Mouse (Mus musculus): Measurements from ENCODE around the gene Spg21. TPM values are rescaled to one million over a fixed set of nuclear protein-coding genes. Genes with fewer than 3 reads are reported as not detected.

The Spg21 gene
- polyA plus RNA-seq, 2 experiments: 6.9 to 28.0 TPM

DNA sequence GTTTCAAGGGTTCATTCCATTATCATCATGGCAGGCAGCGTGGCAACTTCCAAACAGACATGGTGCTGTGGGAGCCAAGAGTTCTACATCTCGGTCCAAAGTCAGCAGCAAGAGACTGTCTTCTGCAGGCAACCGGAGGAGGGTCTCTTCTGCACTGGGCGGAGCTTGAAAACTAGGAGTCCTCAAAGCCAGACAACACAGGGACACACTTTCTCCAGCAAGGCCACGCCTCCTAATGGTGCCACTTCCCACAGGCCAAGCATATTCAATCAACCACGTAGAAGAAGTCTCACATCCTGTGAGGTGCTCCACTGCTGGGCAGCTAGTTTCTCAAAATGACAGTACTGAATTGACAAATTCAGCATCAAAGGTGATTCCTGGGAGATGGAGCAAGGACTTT lies 12.8 kb upstream of the Spg21 start:
- ATAC-seq (ENCODE audit: insufficient read depth) (no peak), DNase-seq (ENCODE audit: low read depth in 3 of 3, low spot score in 3 of 3) (no peak)
- Histone ChIP-seq H3K4me2 (ENCODE audit: low read depth) (no peak overlapping the region), H3K27me3 (ENCODE audit: control insufficient read depth, insufficient read depth, low read length) (no peaks in the 10 kb centered on the region), H3K4me3 (ENCODE audit: insufficient read depth in 1 of 2, low read depth in 2 of 2, low read length in 2 of 2) (no peak overlapping the region), H3K9me3 (ENCODE audit: control insufficient read depth, low read length) (no peaks in the 10 kb centered on the region), H3K4me1 (replicated peaks; ENCODE audit: control insufficient read depth in 2 of 2, insufficient read depth in 2 of 2, low read length in 1 of 2) (no peaks in the 10 kb centered on the region), H3K9ac (replicated peaks) (no peak overlapping the region), H3K27ac (no peak overlapping the region), H3K36me3 (replicated peaks; ENCODE audit: control insufficient read depth, insufficient read depth, low read depth) (peaks cover 19% of the 10 kb centered on the region)
- 76% methylated on average over 6 of the region's 6 CpGs for WGBS (ENCODE audit: insufficient replicate concordance)
- no peak for TF ChIP-seq CTCF (IDR thresholded peaks at IDR 0.05; ENCODE audit: low read depth)
- no peak for TF ChIP-seq EP300 (IDR thresholded peaks at IDR 0.05; ENCODE audit: low read depth)

DNA sequence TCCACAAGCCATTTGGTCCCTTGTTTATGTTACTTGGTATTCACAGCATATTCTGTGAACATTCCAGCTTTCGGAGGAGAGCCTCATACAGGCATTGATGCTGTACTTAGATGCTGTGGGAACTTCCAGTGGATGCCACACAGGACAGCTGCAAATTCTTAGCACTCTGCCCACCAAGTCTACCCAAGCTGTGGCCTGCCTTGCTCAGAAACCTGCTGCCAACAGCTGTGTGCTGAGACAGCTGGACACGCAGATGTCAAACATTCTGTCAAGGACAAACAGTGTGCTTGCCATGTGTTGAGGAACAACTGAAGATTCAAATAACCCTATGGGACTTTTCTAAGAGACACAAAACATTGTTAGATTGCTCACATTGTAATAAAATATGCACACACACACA lies 1.8 kb upstream of the Spg21 start:
- DNase-seq (ENCODE audit: low read depth in 3 of 3, low spot score in 3 of 3) (no peak), ATAC-seq (ENCODE audit: insufficient read depth) (no peak)
- H3K9ac ChIP-seq (replicated peaks): no peak overlapping the region
- H3K4me3 ChIP-seq (ENCODE audit: insufficient read depth in 1 of 2, low read depth in 2 of 2, low read length in 2 of 2): no peak overlapping the region
- TF ChIP-seq EP300 (IDR thresholded peaks at IDR 0.05; ENCODE audit: low read depth) (no peak), CTCF (IDR thresholded peaks at IDR 0.05; ENCODE audit: low read depth) (no peak)
- no peak overlapping the region for H3K4me2 ChIP-seq (ENCODE audit: low read depth)
- H3K27me3 ChIP-seq (ENCODE audit: control insufficient read depth, insufficient read depth, low read length): no peaks in the 10 kb centered on the region
- H3K4me1 ChIP-seq (replicated peaks; ENCODE audit: control insufficient read depth in 2 of 2, insufficient read depth in 2 of 2, low read length in 1 of 2): peaks cover 2 to 11% of the 10 kb centered on the region in 2 experiments; a peak in 3 of 4 replicates
- H3K27ac ChIP-seq: no peak overlapping the region
- H3K9me3 ChIP-seq (ENCODE audit: control insufficient read depth, low read length): no peaks in the 10 kb centered on the region
- H3K36me3 ChIP-seq (replicated peaks; ENCODE audit: control insufficient read depth, insufficient read depth, low read depth): no peaks in the 10 kb centered on the region
- WGBS (ENCODE audit: insufficient replicate concordance): 75% methylated on average over 2 of the region's 2 CpGs

- H3K27ac ChIP-seq: no peak overlapping the region
- no peaks in the 10 kb centered on the region for H3K9me3 ChIP-seq (ENCODE audit: control insufficient read depth, low read length)
- H3K9ac ChIP-seq (replicated peaks): no peak overlapping the region
- DNase-seq (ENCODE audit: low read depth in 3 of 3, low spot score in 3 of 3) (no peak), ATAC-seq (ENCODE audit: insufficient read depth) (no peak)
- no peak overlapping the region for H3K4me3 ChIP-seq (ENCODE audit: insufficient read depth in 1 of 2, low read depth in 2 of 2, low read length in 2 of 2)
- H3K4me1 ChIP-seq (replicated peaks; ENCODE audit: control insufficient read depth in 2 of 2, insufficient read depth in 2 of 2, low read length in 1 of 2): peaks cover 2 to 11% of the 10 kb centered on the region in 2 experiments
- TF ChIP-seq CTCF (IDR thresholded peaks at IDR 0.05; ENCODE audit: low read depth) (no peak), EP300 (IDR thresholded peaks at IDR 0.05; ENCODE audit: low read depth) (no peak)
- no peaks in the 10 kb centered on the region for H3K36me3 ChIP-seq (replicated peaks; ENCODE audit: control insufficient read depth, insufficient read depth, low read depth)
- H3K27me3 ChIP-seq (ENCODE audit: control insufficient read depth, insufficient read depth, low read length): no peaks in the 10 kb centered on the region
- H3K4me2 ChIP-seq (ENCODE audit: low read depth): no peak overlapping the region
- 65% methylated on average over 3 of the region's 3 CpGs for WGBS (ENCODE audit: insufficient replicate concordance)
These were observed 549 bp upstream of the Spg21 start for GRCm38 (mm10) chr9:65460198-65460597.

DNA sequence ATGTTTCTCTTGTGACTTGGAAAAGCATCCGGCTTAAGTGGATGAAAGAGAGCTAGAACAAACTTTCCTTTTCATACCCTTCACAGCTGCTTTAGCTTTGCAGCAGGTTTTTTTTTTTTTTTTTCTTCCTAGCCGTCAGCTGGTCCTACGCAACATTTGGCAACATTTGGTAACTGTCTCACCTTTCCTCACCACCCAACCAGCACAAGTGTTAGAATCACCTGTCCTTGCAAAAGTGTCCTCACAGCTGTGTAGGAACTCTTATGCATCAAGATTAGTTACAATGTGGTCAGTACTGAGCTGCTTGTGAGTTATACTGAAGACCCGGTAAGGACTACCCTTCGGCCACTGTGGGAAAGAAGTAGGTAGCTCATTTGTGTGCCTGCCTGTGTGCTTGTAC lies 1.8 kb downstream of the Spg21 start:
- ATAC-seq (ENCODE audit: insufficient read depth) (no peak), DNase-seq (ENCODE audit: low read depth in 3 of 3, low spot score in 3 of 3) (no peak)
- no peak for TF ChIP-seq EP300 (IDR thresholded peaks at IDR 0.05; ENCODE audit: low read depth)
- TF ChIP-seq CTCF (IDR thresholded peaks at IDR 0.05; ENCODE audit: low read depth): no peak
- H3K9me3 ChIP-seq (ENCODE audit: control insufficient read depth, low read length): no peaks in the 10 kb centered on the region
- H3K9ac ChIP-seq (replicated peaks): no peak overlapping the region
- H3K27ac ChIP-seq: no peak overlapping the region
- H3K4me1 ChIP-seq (replicated peaks; ENCODE audit: control insufficient read depth in 2 of 2, insufficient read depth in 2 of 2, low read length in 1 of 2): peaks cover 2 to 11% of the 10 kb centered on the region in 2 experiments
- H3K4me2 ChIP-seq (ENCODE audit: low read depth): no peak overlapping the region
- no peak overlapping the region for H3K4me3 ChIP-seq (ENCODE audit: insufficient read depth in 1 of 2, low read depth in 2 of 2, low read length in 2 of 2)
- 79% methylated on average over 5 of the region's 5 CpGs for WGBS (ENCODE audit: insufficient replicate concordance)
- H3K27me3 ChIP-seq (ENCODE audit: control insufficient read depth, insufficient read depth, low read length): no peaks in the 10 kb centered on the region
- H3K36me3 ChIP-seq (replicated peaks; ENCODE audit: control insufficient read depth, insufficient read depth, low read depth): peaks cover 4% of the 10 kb centered on the region

DNA sequence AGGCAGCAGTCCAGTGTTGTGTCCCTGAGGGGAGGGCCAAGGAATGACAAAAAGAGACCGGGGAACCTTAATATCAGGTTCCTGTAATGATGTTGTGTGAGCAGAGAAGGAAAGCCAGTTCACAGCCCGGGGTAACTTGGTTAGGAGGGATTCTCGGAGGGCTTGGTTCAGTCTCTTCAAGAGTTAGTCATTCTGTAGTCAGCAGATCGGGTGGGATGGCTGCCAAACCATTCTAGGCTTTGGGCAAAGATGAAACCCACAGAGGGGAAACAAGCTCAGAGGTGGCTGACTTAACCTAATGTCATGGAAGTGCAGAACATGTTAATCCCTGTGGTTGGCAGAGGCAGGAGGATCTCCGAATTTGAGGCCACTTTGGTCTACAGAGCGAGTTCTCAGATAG lies 3.4 kb downstream of the Spg21 start:
- Histone ChIP-seq H3K36me3 (replicated peaks; ENCODE audit: control insufficient read depth, insufficient read depth, low read depth) (peaks cover 4% of the 10 kb centered on the region), H3K27ac (no peak overlapping the region), H3K4me2 (ENCODE audit: low read depth) (no peak overlapping the region), H3K9ac (replicated peaks) (no peak overlapping the region), H3K4me3 (ENCODE audit: insufficient read depth in 1 of 2, low read depth in 2 of 2, low read length in 2 of 2) (no peak overlapping the region), H3K27me3 (ENCODE audit: control insufficient read depth, insufficient read depth, low read length) (no peaks in the 10 kb centered on the region), H3K9me3 (ENCODE audit: control insufficient read depth, low read length) (no peaks in the 10 kb centered on the region), H3K4me1 (replicated peaks; ENCODE audit: control insufficient read depth in 2 of 2, insufficient read depth in 2 of 2, low read length in 1 of 2) (peaks cover 2 to 11% of the 10 kb centered on the region in 2 experiments)
- 74% methylated on average over 6 of the region's 6 CpGs for WGBS (ENCODE audit: insufficient replicate concordance)
- TF ChIP-seq CTCF (IDR thresholded peaks at IDR 0.05; ENCODE audit: low read depth) (no peak), EP300 (IDR thresholded peaks at IDR 0.05; ENCODE audit: low read depth) (no peak)
- ATAC-seq (ENCODE audit: insufficient read depth): no peak
- DNase-seq (ENCODE audit: low read depth in 3 of 3, low spot score in 3 of 3): no peak

All from liver, embryonic 14.5 days (tissue).